Mouse (Mus musculus) adrenal gland, postnatal 10 days (tissue): Measurements from ENCODE around the gene Rnf41. TPM values are rescaled to one million over a fixed set of nuclear protein-coding genes. Genes with fewer than 3 reads are reported as not detected.

Experiments used
- DNase-seq: peaks from one replicate; pipeline ENCODE4 v3.0.0; 2021; ENCODE audit warnings: mixed read lengths
- total RNA-seq, 2 experiments: library from RNA; stranded (reverse); gene quantifications; 2 replicates each; pipeline ENCODE4 v1.2.3; 2021

Gene Rnf41
- total RNA-seq, 2 experiments from 2014 or later, result 37.4 TPM

DNA sequence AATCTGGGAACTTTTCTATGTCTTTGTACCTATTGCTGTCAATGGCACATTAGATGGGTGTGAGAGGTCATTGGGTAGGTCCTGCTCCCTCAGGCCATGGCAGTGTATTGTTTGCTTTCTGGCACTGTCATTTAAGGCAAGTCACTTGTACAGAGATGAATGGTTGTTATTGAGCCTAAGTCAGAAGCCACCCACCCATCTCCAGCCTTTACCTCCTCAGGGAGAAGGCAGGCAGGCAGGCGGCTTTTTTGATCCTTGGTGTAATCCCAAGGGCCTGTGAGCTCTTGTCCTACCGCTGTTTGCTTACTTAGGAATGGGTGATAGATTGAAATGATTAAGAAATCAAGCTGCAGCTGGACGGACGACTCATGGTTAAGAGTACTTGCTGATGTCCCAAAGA is 18.0 kb downstream of the Rnf41 start:
- no peak for DNase-seq

DNA sequence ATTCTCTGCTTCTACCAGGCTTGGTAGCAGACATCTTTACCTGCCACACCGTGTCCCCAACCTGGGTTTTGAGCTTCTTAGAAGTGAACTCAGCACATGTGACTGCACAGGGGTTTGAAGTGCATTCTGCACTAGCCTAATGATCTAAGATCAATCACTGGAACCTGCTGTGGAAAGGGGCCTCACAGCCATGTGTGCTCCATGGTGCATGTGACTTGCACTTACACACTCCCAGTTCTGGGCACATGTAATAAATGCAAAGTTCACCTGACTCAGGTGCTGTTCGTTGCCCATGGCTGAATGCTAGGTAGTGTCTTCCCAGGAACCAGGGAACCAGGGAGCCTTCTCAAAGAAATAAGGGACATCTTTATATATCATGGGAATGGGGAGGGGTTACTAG is 22.0 kb downstream of the Rnf41 start:
- DNase-seq, result no peak

DNA sequence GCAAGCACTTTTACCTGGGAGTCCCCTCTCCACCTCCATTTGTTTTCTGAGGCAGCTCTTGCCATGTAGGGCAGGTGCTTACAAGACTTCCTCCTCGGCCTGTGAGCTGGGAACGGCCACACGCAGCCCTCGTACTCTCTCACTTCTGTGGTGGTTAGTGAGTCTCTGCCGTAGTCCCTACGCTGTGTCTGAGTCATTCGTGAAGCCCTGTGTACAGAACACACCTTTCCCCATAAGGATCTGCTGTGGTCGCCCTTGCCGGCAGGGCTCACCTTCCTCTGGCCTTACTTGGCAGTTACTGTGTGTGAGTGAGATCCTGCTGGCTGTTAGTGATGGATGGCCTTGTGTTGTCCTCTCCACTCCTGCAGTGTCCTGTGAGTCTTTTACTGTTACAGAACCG is 23.2 kb downstream of the Rnf41 start:
- no peak for DNase-seq

DNA sequence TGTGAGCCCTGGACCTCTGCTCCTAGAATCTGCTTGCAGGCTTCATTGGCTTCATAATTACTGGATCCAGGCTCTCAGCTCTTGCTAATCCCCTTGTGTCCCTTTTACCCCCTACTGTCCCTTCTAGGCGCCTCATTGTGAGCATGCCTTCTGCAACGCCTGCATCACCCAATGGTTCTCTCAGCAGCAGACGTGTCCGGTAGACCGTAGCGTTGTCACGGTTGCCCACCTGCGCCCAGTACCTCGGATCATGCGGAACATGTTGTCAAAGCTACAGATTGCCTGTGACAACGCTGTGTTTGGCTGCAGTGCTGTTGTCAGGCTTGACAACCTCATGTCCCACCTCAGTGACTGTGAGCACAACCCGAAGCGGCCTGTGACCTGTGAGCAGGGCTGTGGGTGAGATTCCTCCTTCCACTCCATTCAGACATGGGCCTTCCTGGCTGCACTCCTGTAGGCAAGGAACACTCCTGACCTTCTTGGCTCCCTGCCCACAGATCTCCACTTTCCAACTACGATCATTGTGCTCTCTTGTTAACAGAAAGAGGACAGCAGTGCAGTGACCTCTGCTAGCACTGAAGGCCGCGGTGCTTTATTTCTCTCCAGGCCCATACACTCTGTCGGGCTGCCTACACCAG is 23.8 kb downstream of the Rnf41 start:
- peak; percentile 88 for DNase-seq

DNA sequence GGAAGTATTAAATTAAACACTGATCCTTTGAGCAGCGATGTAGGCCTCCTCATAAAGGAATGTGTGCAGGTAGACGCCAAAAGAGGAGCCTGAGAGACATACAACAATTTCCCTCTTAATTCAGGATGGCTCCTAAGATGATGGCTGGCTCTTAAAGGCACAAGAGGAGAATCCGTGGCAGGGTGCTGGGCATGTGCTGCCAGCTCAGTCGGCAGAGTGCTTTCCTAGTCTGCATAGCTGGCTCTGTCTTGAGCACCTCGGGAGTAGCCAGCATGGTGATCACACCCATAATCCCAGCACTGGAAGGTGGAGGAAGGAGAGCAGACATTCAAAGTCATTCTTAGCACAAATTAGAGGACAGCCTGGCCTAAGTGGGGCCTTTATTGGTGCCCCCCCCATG is 24.4 kb downstream of the Rnf41 start:
- no peak for DNase-seq

DNA sequence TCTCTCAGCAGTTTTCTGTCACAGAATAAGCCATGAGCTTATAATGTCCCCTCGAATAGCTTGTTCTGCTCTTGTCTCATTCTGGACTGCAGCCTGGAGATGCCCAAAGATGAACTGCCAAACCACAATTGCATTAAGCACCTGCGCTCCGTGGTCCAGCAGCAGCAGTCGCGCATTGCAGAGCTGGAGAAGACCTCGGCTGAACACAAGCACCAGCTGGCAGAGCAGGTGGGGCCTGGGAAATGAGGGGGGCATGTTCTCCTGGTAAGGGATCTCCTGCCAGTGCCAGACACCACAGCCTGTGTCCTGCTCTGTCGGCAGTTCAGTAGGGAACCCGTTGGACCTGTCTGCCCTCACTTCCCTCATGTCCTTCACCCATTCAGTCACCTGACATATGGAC is 24.9 kb downstream of the Rnf41 start:
- no peak for DNase-seq

DNA sequence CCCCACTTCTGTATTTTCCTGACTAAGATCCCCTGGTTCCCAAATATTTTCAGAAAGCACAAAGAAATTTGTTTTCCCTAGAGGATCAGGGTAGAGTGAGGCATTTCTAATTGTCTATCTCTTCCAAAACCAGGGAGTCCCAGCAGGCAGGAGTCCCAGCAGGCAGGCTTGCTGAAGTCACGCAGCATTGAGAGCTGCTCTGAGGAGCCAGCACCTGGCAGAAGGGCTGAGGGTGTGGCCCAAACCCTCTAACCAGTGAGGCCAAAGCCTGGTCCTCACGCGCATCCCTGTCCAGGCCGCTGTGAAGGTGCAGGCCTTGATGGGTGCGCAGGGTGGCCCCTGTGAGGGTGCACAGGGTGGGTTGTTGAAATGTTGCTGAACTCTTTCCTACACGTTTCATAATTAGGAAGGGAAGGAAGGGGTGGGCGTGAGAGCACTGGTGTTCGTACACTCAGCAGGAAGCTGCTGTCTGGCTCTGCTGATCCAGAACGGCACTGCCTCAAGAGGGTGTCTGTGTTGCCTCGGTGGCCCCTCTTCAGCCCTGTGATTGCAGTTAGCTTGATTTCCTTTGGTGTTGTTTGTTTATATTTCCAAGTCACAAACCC is 27.3 kb downstream of the Rnf41 start:
- no peak for DNase-seq

DNA sequence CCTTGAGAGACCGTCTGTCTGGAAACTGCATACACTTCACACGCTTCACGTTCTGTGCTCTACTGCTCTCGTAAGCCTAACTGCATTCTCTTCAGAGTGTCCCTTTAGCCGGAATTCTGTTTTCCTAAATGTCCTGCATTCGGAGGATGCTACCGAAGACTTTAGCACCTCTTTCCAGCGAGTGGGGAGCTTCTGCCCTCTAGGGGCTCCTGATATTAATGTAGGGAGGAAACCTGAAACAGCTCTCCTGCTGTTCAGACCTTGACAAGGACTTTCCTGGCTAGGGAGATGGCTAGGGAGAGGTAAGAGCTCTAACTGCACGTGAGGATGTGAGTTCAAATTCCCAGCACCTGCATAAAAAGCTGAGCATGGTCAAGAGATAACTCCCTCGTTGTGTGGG is 28.9 kb downstream of the Rnf41 start:
- peak; percentile 52 for DNase-seq

DNA sequence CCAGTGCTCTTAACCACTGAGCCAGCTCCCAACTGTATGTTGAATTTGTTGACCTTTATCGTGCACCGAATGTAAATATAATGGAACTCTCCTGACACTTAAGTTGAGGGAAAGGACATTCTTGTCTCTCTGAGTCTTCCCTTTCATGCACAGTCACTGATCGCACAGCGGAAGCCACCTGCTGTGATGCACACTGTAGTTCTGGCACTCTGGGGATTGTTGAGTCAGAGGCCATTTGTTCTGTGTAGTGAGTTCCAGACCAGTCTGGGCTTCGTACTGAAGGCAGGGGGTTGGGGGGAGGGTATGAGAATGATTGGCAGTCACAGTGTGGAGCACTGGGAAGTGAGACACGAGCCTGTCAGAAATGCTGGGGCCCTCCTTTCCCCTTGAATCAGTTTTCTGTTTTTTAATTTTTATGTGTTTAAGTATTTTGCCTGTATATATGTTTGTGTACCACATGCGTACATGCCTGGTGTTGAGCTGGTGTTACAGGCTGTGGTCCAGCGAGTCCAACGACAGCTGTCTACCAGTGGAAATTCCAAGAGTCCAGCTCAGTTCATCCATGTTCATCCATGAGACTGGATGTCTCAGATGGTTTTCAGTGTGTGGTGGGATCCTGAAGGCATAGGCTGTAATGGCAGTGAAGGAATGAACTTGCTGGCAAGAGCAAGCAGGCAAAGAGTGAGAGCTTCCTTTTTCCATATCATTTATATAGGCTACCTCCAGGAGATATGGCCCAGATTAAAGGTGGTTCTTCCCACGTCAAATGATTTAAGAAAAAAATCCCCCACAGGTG is 30.1 kb downstream of the Rnf41 start:
- no peak for DNase-seq

DNA sequence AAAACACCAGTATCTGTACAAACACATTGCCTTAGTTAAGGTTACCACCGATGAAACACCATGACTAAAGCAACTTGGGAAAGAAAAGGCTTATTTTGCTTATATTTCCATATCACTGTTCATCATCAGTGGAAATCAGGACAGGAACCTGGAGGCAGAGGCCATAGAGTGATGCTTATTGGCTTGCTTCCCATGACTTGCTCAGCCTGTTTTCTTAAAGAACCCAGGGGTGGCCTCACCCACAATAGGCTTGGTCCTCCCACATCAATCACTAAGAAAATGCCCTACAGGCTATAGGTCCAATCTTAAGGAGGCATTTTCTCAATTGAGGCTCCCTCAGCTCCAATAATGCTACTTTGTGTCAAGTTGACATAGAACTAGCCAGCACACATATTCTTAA is 31.3 kb downstream of the Rnf41 start:
- no peak for DNase-seq

DNA sequence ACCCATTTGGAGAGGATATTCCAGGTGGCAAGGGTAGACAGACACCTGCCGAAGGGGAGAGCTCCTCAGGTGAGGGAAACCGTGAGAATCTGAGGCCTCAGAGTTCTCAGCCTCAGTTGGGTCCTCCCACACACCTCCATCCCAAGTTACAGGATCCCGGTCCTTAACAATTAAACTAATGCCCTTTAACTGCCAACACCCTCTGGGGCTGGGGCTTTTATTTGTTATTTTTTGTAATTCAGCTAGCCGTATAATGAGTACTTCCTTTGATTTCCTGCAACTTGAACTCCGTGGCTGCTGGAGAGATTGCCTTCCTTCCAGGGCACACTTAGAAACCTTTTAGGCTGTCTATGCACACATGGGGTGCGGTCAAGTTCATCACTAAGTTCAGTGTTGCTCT is 32.9 kb downstream of the Rnf41 start:
- DNase-seq, result no peak

DNA sequence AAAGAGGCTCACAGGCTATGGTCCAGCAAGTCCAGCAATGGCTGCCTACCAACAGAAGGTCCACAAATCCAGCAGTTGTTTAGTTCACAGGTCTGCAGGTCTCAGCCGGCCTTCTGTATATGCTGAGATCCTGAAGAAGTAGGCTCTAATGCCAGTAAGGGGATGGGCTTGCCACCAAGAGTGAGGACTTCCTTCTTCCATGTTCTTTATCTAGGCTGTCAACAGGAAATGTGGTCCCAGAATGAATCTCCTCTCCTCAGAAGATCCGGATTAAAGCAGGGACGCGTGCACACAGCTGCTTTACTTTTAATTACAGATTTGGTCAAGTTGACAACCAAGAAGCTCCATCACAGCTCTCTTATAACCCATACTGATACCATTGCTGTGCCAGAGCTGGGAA is 34.0 kb downstream of the Rnf41 start:
- DNase-seq, result no peak

DNA sequence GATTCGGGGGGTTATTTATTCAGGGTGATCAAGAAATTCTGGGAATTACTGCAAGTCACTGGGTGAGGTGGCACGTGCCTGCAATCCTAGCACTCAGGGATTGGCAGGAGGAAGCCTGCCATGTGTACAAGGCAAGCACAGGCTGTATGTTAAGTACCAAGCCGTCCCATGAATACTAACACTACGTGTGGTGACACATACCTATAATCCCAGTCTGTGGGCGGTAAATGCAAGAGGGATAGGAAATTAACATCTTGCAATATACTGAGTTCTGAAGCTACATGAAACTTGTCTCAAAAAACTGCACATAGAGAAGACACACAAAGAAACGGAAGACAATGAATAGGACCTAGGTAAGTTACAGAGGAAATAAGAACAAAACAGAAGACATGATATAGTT is 39.6 kb downstream of the Rnf41 start:
- DNase-seq, result no peak

DNA sequence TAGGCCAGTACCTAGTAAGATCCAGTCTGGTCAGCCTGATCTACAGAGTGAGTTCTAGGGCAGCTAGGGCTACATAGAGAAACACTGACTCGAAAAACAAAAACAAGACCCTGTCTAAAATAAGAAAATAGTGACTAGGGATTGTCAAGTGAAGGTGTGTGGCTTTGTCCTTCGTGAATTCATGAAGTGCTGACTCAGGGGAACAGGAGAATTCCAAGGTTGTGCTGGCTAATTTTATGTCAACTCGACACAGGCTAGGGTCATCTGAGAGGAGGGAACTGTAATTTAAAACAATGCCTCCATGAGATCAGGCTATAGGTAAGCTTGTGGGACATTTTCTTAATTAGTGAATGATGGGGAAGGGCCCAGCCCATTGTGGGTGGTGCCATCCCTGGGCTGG is 43.0 kb downstream of the Rnf41 start:
- no peak for DNase-seq

DNA sequence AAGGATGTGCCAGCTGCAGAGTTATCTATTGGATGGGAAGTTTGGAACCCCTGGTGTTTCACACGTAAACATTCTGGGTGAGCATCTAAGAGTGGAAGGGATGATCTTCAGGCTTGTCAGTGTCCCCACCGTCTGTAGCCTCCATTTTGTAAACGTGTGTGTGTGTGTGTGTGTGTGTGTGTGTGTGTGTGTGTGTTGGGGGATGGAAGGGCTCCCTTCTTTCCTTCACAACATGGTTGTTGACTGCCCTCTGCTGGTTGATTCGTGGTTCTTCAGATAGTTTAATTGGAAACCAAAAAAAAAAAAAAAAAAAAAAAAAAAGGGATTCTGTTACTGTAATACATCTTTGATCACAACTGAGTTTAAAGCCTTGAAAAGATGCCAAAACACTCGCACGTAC is 43.8 kb downstream of the Rnf41 start:
- DNase-seq, result peak; percentile 80

DNA sequence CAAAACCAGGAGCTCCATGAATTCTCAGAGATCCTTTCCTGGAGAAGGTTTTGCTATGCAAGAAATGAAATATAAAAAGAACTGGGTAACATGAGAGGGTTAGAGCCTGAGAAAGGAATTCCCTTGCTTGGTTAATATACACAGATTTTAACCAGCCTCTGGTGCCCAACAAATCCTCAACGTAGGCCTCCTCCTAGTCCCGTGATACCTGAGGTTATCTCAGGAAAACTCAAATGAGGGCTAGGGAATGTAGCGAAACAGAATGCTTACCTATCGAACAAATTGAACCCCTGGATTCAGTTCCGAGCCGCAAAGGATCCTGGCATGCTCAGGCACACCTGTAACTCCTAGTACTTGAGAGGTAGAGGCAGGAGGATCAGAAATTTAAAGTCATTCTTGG is 46.2 kb downstream of the Rnf41 start:
- no peak for DNase-seq

DNA sequence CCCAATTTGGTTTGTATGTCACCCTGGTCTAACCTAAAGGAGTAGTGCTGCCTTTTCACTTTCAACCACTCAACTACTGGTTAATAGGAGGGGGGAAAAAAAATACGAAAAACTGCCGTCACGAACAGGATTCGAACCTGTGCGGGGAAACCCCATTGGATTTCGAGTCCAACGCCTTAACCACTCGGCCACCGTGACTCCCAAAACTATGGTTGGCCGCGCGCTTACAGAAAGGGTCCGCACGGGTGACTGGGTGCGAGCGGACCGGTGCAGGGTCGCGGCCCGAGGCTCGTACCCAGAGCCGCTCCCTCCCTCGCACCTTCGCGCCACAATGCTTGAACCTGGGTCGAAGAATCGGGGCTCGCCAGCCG is 46.9 kb downstream of the Rnf41 start:
- DNase-seq, result peak; percentile 97

DNA sequence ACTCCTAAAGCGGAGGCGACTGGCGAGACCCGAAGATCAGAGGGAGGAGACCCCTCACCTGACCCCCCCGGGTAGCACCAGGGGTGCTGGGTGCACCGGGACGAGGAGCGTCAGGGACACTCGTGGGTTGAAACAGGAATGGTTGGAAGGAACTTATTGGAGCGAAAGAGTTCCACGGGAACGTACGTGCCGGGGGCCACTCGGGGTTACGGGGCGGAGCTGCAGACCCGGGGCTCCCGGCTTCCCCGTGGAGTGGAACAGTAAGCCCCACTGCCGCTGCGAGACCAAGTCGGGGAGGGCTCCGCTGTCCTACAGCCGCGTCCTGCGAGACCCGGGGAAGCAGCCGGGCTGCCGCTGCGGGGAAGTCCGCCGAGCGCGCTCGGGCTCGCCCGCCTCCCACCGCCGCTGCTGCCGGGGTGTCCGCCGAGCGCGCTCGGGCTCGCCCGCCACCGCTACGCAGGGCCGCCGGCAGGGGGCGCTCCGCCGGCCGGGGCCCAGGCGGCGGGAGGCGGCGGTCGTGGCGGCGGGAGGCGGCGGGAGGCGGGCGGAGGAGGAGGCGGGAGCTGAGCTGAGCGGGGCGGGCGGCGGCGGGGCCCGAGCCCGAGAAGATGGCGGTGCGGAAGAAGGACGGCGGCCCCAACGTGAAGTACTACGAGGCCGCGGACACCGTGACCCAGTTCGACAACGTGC is 47.4 kb downstream of the Rnf41 start, which contains the start of gene Smarcc2:
TSS of gene Smarcc2 (plus strand) at position 530 of the 690 bp plus-strand sequence.
- DNase-seq, result peak; percentile 94

DNA sequence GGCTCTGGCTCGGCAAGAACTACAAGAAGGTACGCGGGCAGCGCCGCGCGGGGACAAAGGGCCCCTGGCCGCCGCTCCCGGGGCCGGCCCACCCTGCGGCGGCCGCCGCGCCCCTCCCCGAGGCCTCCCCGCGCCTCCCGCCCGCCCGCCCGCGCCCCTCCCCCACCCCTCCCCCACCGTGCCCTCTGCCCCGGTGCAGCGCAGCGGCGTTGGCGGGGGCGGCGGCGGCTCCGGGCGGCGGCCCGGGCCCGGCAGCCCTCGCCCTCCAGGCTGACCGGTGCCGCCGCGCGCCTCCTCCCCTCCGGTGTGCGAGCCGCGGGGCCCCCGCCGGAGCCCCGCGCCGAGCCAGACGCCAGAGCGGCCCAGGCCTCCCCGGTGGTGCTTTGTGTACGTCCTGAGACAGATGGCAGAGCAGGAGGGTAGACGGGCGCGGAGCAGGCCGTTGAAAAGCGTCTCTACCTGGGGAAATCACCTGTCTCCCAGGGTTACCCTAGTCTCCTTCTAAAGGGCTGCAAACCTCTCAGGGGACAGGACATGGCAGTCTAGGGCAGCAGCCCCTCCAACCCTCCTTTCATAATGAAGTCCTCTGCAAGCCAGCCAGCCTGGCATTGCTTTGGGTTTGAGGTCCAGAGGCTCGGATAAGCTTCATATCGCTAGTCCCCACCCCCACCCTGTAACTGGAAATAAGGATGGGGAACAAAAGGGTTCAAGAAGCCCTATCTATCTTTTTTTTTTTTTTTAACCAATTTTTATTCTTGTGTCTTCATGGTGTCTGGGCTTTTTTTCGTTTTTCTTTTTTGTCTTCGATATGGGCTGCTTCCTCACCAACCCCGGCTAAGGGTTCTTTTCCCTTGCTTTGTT is 48.2 kb downstream of the Rnf41 start:
- DNase-seq, result peak; percentile 49

DNA sequence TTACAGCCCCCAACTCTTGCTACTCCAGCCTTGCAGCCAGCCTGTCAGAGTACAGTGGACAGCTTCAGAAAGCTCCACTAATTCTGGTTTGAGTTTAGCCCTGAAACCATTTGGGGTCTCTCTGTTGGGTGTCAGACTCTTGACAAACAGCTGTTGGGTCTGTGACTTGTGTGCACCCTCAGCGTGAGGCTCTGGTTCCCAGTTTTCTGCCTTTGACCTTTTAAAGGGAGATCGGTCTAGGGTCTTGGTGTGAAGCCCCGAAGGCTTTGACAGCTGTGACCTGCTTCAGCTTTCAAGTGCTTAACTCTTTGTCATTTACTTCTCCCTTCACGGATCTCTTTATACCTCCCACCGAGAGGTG is 48.8 kb downstream of the Rnf41 start:
- DNase-seq, result no peak

DNA sequence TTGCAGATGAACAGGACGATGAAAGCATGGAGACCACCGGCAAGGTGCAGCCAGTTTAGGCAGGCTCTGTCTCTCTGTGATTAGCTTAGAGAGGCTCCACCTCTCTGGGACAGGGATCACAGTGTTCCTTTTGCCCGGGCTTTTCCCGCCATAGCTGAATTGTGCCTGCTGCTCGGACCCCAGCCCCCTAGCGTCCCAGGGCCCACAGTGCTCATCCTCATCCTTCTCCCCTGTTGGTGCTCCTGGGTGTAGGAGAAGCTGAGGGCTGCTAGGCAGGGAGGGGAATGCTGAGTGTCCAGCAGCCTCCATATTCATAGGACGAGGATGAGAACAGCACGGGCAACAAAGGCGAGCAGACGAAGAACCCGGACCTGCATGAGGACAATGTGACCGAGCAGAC is 62.9 kb downstream of the Rnf41 start:
- no peak for DNase-seq

DNA sequence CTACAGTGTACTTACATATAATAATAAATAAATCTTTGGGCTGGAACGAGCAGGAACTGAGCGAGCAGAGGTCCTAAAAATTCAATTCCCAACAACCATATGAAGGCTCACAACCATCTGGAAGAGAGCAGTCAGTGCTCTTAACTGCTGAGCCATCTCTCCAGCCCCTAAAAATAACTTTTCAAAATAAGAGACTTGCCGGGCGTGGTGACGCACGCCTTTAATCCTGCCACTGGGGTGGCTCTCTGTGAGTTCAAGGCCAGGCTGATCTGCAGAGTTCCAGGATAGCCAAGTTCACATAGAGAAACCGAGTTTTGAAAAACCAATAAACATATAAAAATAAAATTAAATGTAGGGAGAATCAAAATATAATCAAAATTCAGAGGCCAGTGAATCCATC is 74.9 kb downstream of the Rnf41 start:
- no peak for DNase-seq
